Mouse (Mus musculus): ENCODE data around the gene Zfp106. TPM values are rescaled to one million over a fixed set of nuclear protein-coding genes. Genes with fewer than 3 reads are reported as not detected.
A peak's percentile ranks its signal among the peaks of the same experiment; 100 is the strongest.

Gene Zfp106
- polyA plus RNA-seq, 1 experiment from 2014 or later: 40.9 TPM

- H3K4me2 ChIP-seq: no peak overlapping the region
Observed at GRCm38 (mm10) chr2:120469715-120470114, 93.9 kb downstream of the Zfp106 start.

DNA sequence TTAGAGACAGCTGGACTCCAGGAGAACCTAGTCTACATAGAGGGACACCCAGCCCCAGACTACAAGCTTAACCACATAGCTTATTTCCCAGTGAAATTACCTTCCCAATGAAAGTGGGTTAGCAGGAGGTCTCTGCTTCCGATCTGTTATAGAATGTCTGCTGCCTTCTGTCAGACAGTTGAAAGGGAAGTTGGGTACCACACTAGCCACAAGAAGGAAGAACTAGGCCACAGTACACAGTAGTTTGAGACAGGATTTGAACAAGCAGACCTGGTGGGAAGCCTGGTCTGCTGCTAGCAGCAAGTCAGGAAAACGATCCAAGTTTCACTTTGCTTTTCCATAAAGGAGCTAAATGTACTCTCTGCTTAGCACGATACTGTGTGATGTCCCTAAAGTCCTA lies 94.4 kb downstream of the Zfp106 start:
- Histone ChIP-seq H3K4me3 (no peak overlapping the region), H3K9ac (no peak overlapping the region), H3K4me1 (replicated peaks) (no peaks in the 10 kb centered on the region), H3K36me3 (no peaks in the 10 kb centered on the region), H3K27ac (no peak overlapping the region), H3K4me2 (no peak overlapping the region), H3K27me3 (no peaks in the 10 kb centered on the region), H3K9me3 (replicated peaks) (no peaks in the 10 kb centered on the region)
- WGBS: 78% methylated on average over 3 of the region's 3 CpGs
- no peak for ATAC-seq (replicated peaks; ENCODE audit: insufficient number of reproducible peaks, insufficient read depth, low FRiP score, low read depth)

More at GRCm38 (mm10) chr2:120469715-120470114, 93.9 kb downstream of the Zfp106 start:
- Histone ChIP-seq H3K4me1 (replicated peaks) (no peaks in the 10 kb centered on the region), H3K9ac (no peak overlapping the region), H3K36me3 (no peaks in the 10 kb centered on the region), H3K9me3 (replicated peaks) (no peaks in the 10 kb centered on the region), H3K4me3 (no peak overlapping the region), H3K27ac (no peak overlapping the region), H3K27me3 (no peaks in the 10 kb centered on the region)
- WGBS: 87% methylated on average over 10 of the region's 10 CpGs
- ATAC-seq (replicated peaks; ENCODE audit: insufficient number of reproducible peaks, insufficient read depth, low FRiP score, low read depth): no peak

DNA sequence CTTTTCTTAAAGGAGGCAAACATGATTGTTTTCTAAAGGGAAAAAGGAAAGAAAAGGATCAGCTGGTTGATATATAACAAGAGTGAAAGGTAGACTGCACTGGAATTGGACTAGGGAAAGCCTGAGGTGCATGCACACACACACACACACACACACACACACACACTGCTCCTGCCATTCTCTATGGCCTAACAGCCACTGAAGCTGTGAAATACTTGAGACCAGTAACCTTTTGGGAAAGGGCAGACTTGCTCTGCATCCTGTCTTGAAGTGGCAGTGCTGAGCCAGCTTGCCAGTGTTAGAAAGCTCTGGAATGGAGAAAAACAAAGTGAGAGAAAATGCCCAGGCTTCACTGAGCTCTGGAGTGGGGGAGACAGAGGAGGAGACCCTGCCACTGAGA lies 95.6 kb downstream of the Zfp106 start:
- Histone ChIP-seq H3K27me3 (no peaks in the 10 kb centered on the region), H3K36me3 (no peaks in the 10 kb centered on the region), H3K27ac (no peak overlapping the region), H3K9ac (no peak overlapping the region), H3K4me1 (replicated peaks) (peaks cover 10% of the 10 kb centered on the region), H3K4me3 (no peak overlapping the region), H3K9me3 (replicated peaks) (no peaks in the 10 kb centered on the region), H3K4me2 (no peak overlapping the region)
- ATAC-seq (replicated peaks; ENCODE audit: insufficient number of reproducible peaks, insufficient read depth, low FRiP score, low read depth): no peak

- no peaks in the 10 kb centered on the region for H3K27me3 ChIP-seq
- no peaks in the 10 kb centered on the region for H3K9me3 ChIP-seq (replicated peaks)
- WGBS: 75% methylated on average over 5 of the region's 5 CpGs
- no peak overlapping the region for H3K9ac ChIP-seq
- no peak overlapping the region for H3K4me3 ChIP-seq
- ATAC-seq (replicated peaks; ENCODE audit: insufficient number of reproducible peaks, insufficient read depth, low FRiP score, low read depth): no peak
- H3K4me1 ChIP-seq (replicated peaks): peaks cover 14% of the 10 kb centered on the region
- no peak overlapping the region for H3K27ac ChIP-seq
- H3K36me3 ChIP-seq: no peaks in the 10 kb centered on the region
- no peak overlapping the region for H3K4me2 ChIP-seq
Observed at GRCm38 (mm10) chr2:120465397-120465785, 98.3 kb downstream of the Zfp106 start.

DNA sequence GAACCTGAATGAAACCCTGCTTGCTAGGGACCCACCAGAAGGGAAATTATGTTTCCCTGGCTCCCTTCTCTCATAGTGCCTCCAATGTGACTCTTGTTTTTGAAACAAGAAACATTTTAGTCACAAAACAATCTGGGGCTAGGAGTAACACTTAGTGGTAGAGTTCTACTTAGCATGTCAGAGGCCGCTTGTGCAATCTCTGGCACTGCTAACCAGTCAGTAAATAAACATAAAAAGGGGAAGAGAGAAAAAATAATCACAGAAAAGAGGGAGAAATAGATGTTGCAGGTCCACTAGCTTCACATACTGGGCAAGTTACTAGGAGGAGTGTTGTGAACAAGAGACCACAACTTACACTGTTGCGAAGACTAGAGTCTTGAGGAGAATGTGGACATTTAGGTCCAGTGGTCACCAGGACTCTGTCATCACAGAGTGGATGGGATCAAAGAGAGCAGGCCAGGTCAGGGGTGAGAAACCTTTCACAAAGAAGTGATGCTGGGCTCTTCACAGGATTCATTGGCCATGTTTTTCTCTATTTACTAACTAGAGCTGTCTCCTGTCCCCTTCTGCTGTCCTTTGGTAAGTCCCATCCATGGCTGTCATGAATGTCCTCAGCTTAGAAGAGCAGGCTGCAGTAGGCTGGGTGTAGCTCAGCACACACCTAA lies 98.8 kb downstream of the Zfp106 start:
- Histone ChIP-seq H3K9ac (no peak overlapping the region), H3K27me3 (no peaks in the 10 kb centered on the region), H3K27ac (no peak overlapping the region), H3K4me2 (no peak overlapping the region), H3K4me3 (no peak overlapping the region), H3K9me3 (replicated peaks) (no peaks in the 10 kb centered on the region), H3K36me3 (no peaks in the 10 kb centered on the region), H3K4me1 (replicated peaks) (peaks cover 14% of the 10 kb centered on the region)
- ATAC-seq (replicated peaks; ENCODE audit: insufficient number of reproducible peaks, insufficient read depth, low FRiP score, low read depth): no peak
- WGBS: 83% methylated on average over 2 of the region's 2 CpGs

- Histone ChIP-seq H3K4me2 (no peak overlapping the region), H3K27me3 (no peaks in the 10 kb centered on the region), H3K4me3 (no peak overlapping the region), H3K9ac (no peak overlapping the region), H3K9me3 (replicated peaks) (no peaks in the 10 kb centered on the region), H3K36me3 (no peaks in the 10 kb centered on the region), H3K27ac (no peak overlapping the region), H3K4me1 (replicated peaks) (peaks cover 14% of the 10 kb centered on the region)
- 73% methylated on average over 8 of the region's 8 CpGs for WGBS
- ATAC-seq (replicated peaks; ENCODE audit: insufficient number of reproducible peaks, insufficient read depth, low FRiP score, low read depth): no peak
Observed at GRCm38 (mm10) chr2:120464091-120464490, 99.6 kb downstream of the Zfp106 start.

DNA sequence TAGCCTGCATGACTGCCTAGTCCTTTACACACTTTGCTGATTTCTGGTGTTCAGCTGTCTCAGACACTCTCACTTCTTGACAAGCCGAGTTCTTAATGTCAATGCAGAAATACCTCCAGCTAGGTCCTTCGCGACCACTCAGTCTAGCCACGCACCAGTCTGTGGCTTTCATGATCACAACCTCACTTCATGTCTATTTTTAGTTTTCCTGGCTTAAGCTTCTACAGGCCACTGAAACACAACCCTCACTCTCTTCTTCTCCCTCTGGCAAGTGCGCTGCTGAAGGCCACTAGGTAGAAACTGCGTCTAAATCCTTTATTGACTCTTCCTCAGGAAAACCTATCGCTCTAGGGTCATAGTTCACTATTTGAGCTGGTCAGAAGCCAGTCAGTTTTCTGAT lies 100.3 kb downstream of the Zfp106 start:
- Histone ChIP-seq H3K36me3 (no peaks in the 10 kb centered on the region), H3K9ac (no peak overlapping the region), H3K9me3 (replicated peaks) (no peaks in the 10 kb centered on the region), H3K27ac (peak overlapping the region; percentile 23), H3K27me3 (no peaks in the 10 kb centered on the region), H3K4me1 (replicated peaks) (peaks cover 14% of the 10 kb centered on the region), H3K4me2 (no peak overlapping the region), H3K4me3 (no peak overlapping the region)
- WGBS: 34% methylated on average over 7 of the region's 7 CpGs
- ATAC-seq (replicated peaks; ENCODE audit: insufficient number of reproducible peaks, insufficient read depth, low FRiP score, low read depth): no peak

DNA sequence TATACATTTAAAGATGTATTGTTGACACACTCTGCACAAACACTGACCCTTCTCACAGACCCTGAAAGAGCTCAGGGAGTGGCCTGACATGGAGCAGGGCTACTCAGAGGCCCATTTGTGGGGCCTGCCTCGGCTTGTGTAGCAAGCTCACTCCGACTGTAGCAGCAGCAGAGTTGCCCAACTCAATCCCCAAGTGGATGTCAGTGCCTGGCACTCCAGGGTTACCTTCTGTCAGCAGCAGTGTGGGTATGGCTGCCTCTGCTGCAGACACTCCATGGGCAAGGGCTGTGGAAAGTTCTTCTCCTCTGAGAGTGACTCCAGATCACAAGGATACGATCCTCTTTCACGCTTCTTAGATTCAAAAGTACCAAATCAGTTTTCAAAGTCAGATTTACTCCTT lies 103.4 kb downstream of the Zfp106 start:
- WGBS: 79% methylated on average over 4 of the region's 4 CpGs
- peaks cover 14% of the 10 kb centered on the region for H3K4me1 ChIP-seq (replicated peaks)
- no peak for ATAC-seq (replicated peaks; ENCODE audit: insufficient number of reproducible peaks, insufficient read depth, low FRiP score, low read depth)

More for the DNA sequence above, 103.4 kb downstream of the Zfp106 start:
- no peak overlapping the region for H3K4me2 ChIP-seq
- H3K4me3 ChIP-seq: no peak overlapping the region
- H3K9me3 ChIP-seq (replicated peaks): no peaks in the 10 kb centered on the region
- no peak overlapping the region for H3K9ac ChIP-seq
- H3K27ac ChIP-seq: no peak overlapping the region
- no peaks in the 10 kb centered on the region for H3K27me3 ChIP-seq
- H3K36me3 ChIP-seq: no peaks in the 10 kb centered on the region

Other genes starting within 250 kb of the Zfp106 start
- 0.04 and 0.09 TPM in 2 replicates for gene Pla2g4f, start 249.7 kb downstream of the Zfp106 start, polyA plus RNA-seq (2015; fragmentation: Nextera tagmentation; extraction: Ambion mirVana)
- gene Vps39, start 210.7 kb downstream of the Zfp106 start, polyA plus RNA-seq (2015; fragmentation: Nextera tagmentation; extraction: Ambion mirVana): 14.8 and 19.1 TPM in 2 replicates
- 9.0 and 9.9 TPM in 2 replicates for gene Ganc, start 159.9 kb downstream of the Zfp106 start, polyA plus RNA-seq (2015; fragmentation: Nextera tagmentation; extraction: Ambion mirVana)
- 6.5 and 8.0 TPM in 2 replicates for gene Tmem87a, start 159.7 kb downstream of the Zfp106 start, polyA plus RNA-seq (2015; fragmentation: Nextera tagmentation; extraction: Ambion mirVana)
- gene Capn3, start 107.8 kb downstream of the Zfp106 start, polyA plus RNA-seq (2015; fragmentation: Nextera tagmentation; extraction: Ambion mirVana): 3.0 and 3.7 TPM in 2 replicates
- gene Snap23, start 3.8 kb upstream of the Zfp106 start, polyA plus RNA-seq (2015; fragmentation: Nextera tagmentation; extraction: Ambion mirVana): 45.6 and 46.0 TPM in 2 replicates
- 17.4 and 19.0 TPM in 2 replicates for gene Haus2, start 45.5 kb upstream of the Zfp106 start, polyA plus RNA-seq (2015; fragmentation: Nextera tagmentation; extraction: Ambion mirVana)
- 19.1 and 20.8 TPM in 2 replicates for gene Lrrc57, start 45.7 kb upstream of the Zfp106 start, polyA plus RNA-seq (2015; fragmentation: Nextera tagmentation; extraction: Ambion mirVana)
- 3.5 and 4.4 TPM in 2 replicates for gene Stard9, start 65.3 kb upstream of the Zfp106 start, polyA plus RNA-seq (2015; fragmentation: Nextera tagmentation; extraction: Ambion mirVana)